29 mouse cellular contexts compared by ENCODE assay signal in the genomic region with DNA sequence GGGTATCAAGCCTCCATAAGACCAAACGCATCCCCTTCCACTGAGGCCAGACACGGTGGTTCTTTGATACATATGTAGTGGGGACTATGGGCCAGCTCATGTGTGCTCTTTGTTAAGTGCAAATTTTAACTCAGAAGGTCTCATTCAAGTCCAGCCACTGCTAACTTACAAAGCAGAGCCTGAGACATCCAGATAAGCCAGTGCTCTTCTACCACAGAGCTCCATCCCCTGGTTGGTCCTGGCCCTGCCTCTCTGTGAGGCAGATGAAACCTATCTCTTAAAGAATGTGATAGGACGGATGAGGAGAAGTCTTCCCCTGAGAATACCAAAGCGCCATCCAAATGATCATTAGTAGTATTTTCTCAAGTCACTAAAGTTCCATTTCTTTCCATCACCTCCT. TPM values are rescaled to one million over a fixed set of nuclear protein-coding genes. Genes with fewer than 3 reads are reported as not detected.
"Had no signal": no experiment of that assay in that cellular context is flagged by ENCODE, and none has a peak within 500 bp of the region (broad histone marks: within the 10 kb centered on the region; RNA-seq: fewer than 3 reads in every experiment).

No protein-coding gene starts in this region.

- H3K4me1 ChIP-seq: limb, embryonic 12.5 days; limb, embryonic 15.5 days; midbrain, embryonic 12.5 days; midbrain, embryonic 15.5 days; neural tube, embryonic 12.5 days; neural tube, embryonic 15.5 days had no signal

- H3K27me3 ChIP-seq: limb, embryonic 12.5 days; limb, embryonic 15.5 days; midbrain, embryonic 12.5 days; midbrain, embryonic 15.5 days; neural tube, embryonic 12.5 days; neural tube, embryonic 15.5 days had no signal

- H3K4me3 ChIP-seq: limb, embryonic 12.5 days; limb, embryonic 15.5 days; megakaryocyte, embryonic 14.5 days; midbrain, embryonic 12.5 days; midbrain, embryonic 15.5 days; neural tube, embryonic 12.5 days; neural tube, embryonic 15.5 days had no signal

- H3K36me3 ChIP-seq: limb, embryonic 12.5 days; limb, embryonic 15.5 days; midbrain, embryonic 12.5 days; midbrain, embryonic 15.5 days; neural tube, embryonic 12.5 days; neural tube, embryonic 15.5 days had no signal

- DNase-seq: kidney, adult 11 months; kidney, adult 8-10 months; kidney, postnatal 14 days; kidney, postnatal 4 days; left cerebral cortex, postnatal 4 days; liver, postnatal 0 days; lung, embryonic 14.5 days; retina, postnatal 1 day; thymus, adult 18-20 months; thymus, postnatal 14 days; thymus, postnatal 4 days had no signal

- H3K9me3 ChIP-seq: limb, embryonic 12.5 days; limb, embryonic 15.5 days; megakaryocyte, embryonic 14.5 days; midbrain, embryonic 12.5 days; midbrain, embryonic 15.5 days; neural tube, embryonic 12.5 days; neural tube, embryonic 15.5 days had no signal

- ATAC-seq: liver, postnatal 0 days; lung, postnatal 0 days; midbrain, embryonic 15.5 days had no signal

- H3K4me2 ChIP-seq: limb, embryonic 12.5 days; limb, embryonic 15.5 days; liver, embryonic 11.5 days; lung, embryonic 14.5 days; midbrain, embryonic 12.5 days; midbrain, embryonic 15.5 days; neural tube, embryonic 12.5 days; neural tube, embryonic 15.5 days had no signal

- H3K27ac ChIP-seq: limb, embryonic 12.5 days; limb, embryonic 15.5 days; liver, embryonic 14.5 days; macrophage; midbrain, embryonic 12.5 days; midbrain, embryonic 15.5 days; neural tube, embryonic 12.5 days; neural tube, embryonic 15.5 days had no signal

- H3K9ac ChIP-seq: limb, embryonic 12.5 days; limb, embryonic 15.5 days; liver, embryonic 14.5 days; liver, postnatal 0 days; lung, embryonic 14.5 days; midbrain, embryonic 12.5 days; midbrain, embryonic 15.5 days; neural tube, embryonic 12.5 days; neural tube, embryonic 15.5 days had no signal

RNA-seq across cellular contexts. Expression of gene Trim31, which starts 1.5 kb away (rescaled TPM):
- total RNA-seq: layer of hippocampus, adult 18-20 months; layer of hippocampus, postnatal 36 days; left cerebral cortex, adult 8-10 months; left cerebral cortex, postnatal 14 days; left cerebral cortex, postnatal 4 days had no signal
- polyA plus RNA-seq: kidney, embryonic 16.5 days; limb, embryonic 12.5 days; limb, embryonic 15.5 days; liver, embryonic 11.5 days; liver, embryonic 14.5 days; liver, postnatal 0 days; lung, postnatal 0 days; macrophage; midbrain, embryonic 12.5 days; midbrain, embryonic 15.5 days; neural tube, embryonic 12.5 days; neural tube, embryonic 15.5 days; spleen, adult 2 months; testis, adult 2 months had no signal

RNA-seq across cellular contexts. Expression of gene Trim40, which starts 9.5 kb away (rescaled TPM):
- total RNA-seq: layer of hippocampus, adult 18-20 months; layer of hippocampus, postnatal 36 days; left cerebral cortex, postnatal 14 days; left cerebral cortex, postnatal 4 days had no signal
- polyA plus RNA-seq: kidney, embryonic 16.5 days; limb, embryonic 12.5 days; limb, embryonic 15.5 days; liver, embryonic 11.5 days; liver, embryonic 14.5 days; liver, postnatal 0 days; lung, embryonic 14.5 days; lung, postnatal 0 days; macrophage; midbrain, embryonic 12.5 days; midbrain, embryonic 15.5 days; neural tube, embryonic 12.5 days; neural tube, embryonic 15.5 days; testis, adult 2 months had no signal

RNA-seq across cellular contexts. Expression of gene Trim10, which starts 30.0 kb away (rescaled TPM):
- total RNA-seq: layer of hippocampus, adult 18-20 months; layer of hippocampus, postnatal 36 days; left cerebral cortex, adult 8-10 months; left cerebral cortex, postnatal 4 days had no signal
- polyA plus RNA-seq: macrophage; testis, adult 2 months had no signal

RNA-seq across cellular contexts. Expression of gene Trim15, which starts 32.4 kb away (rescaled TPM):
- total RNA-seq: layer of hippocampus, adult 18-20 months; layer of hippocampus, postnatal 36 days; left cerebral cortex, postnatal 14 days; left cerebral cortex, postnatal 4 days had no signal
- polyA plus RNA-seq: macrophage; testis, adult 2 months had no signal

RNA-seq across cellular contexts. Expression of gene Rnf39, which starts 43.3 kb away (rescaled TPM):
- polyA plus RNA-seq: macrophage had no signal
